Mouse (Mus musculus): ENCODE measurements around the gene Mthfd1.
A peak's percentile ranks its signal among the peaks of the same experiment; 100 is the strongest.

The Mthfd1 gene

GRCm38 (mm10) chr12:76361405-76362302, 106.6 kb downstream of the Mthfd1 start:
- no peak for DNase-seq

- DNase-seq = no peak
Observed at GRCm38 (mm10) chr12:76362303-76362676, 107.2 kb downstream of the Mthfd1 start.

GRCm38 (mm10) chr12:76366276-76366675, 111.2 kb downstream of the Mthfd1 start:
- DNase-seq = no peak

GRCm38 (mm10) chr12:76367096-76367995, 112.2 kb downstream of the Mthfd1 start:
- peak; percentile 41 to 56 for DNase-seq

GRCm38 (mm10) chr12:76368201-76368789, 113.2 kb downstream of the Mthfd1 start:
- DNase-seq = peak in 1 of 2 experiments; percentile 28

GRCm38 (mm10) chr12:76368790-76369205, 113.7 kb downstream of the Mthfd1 start:
- DNase-seq = peak in 1 of 2 experiments; percentile 59
